Mouse (Mus musculus) brain, embryonic 14.5 days (tissue): Measurements from ENCODE around the gene Abi3bp. TPM values are rescaled to one million over a fixed set of nuclear protein-coding genes. Genes with fewer than 3 reads are reported as not detected.

Source experiments
- DNase-seq: peaks from one replicate; pipeline ENCODE4 v3.0.0-alpha.2; 2011; ENCODE audit warnings: low read depth
- CTCF ChIP-seq: fragments of 200-500 bp; IDR thresholded peaks from 2 replicates; pipeline ENCODE4 v1.5.1; 2012; ENCODE audit warnings: inconsistent platforms, mild to moderate bottlenecking, moderate library complexity, borderline replicate concordance; ENCODE audit not compliant: insufficient read depth, insufficient read length; ENCODE audit errors: extremely low read depth
- POLR2A ChIP-seq: fragments of 200-500 bp; IDR thresholded peaks from 2 replicates; pipeline ENCODE4 v1.6.1; 2012; ENCODE audit warnings: mild to moderate bottlenecking, inconsistent platforms, borderline replicate concordance; ENCODE audit not compliant: poor library complexity, insufficient read depth, insufficient read length, severe bottlenecking; ENCODE audit errors: extremely low read depth
- polyA plus RNA-seq: library from polyadenylated mRNA; depleted of rRNA; stranded (reverse); fragments of >200 nt; gene quantifications from 2 replicates; pipeline ENCODE4 v1.2.3, GENCODE M21; 2012

Gene Abi3bp
- polyA plus RNA-seq, 1 experiment: 0.57 TPM

- no peak for TF ChIP-seq POLR2A
- TF ChIP-seq CTCF: no peak
These were observed 193.3 kb downstream of the Abi3bp start for GRCm38 (mm10) chr16:56670941-56671340.

GRCm38 (mm10) chr16:56673420-56673819 is 195.7 kb downstream of the Abi3bp start:
- no peak for DNase-seq
- TF ChIP-seq POLR2A (no peak), CTCF (no peak)

More at GRCm38 (mm10) chr16:56670941-56671340, 193.3 kb downstream of the Abi3bp start:
- no peak for DNase-seq

DNA sequence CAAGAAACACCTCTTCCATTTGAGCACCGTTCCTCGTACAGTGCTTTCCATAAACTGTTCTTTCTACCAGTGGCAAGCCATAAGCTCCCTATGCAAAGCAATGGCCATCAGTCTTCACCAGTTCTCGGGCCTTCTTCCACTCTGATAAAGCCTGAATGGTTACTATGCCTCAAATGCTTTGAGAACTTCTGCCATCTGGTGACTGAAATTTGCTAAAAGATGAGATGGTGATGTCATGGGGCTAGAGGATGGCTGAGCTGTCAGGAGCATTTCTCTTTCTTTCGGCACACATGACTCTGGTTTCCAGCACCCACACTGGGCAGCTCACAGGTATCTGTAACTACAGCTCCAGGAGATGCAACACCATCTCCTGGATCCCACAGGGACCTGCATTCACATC is 199.5 kb downstream of the Abi3bp start:
- peak; percentile 61 for DNase-seq
- TF ChIP-seq POLR2A (no peak), CTCF (no peak)

- TF ChIP-seq CTCF (no peak), POLR2A (no peak)
- DNase-seq: peak; percentile 39
These were observed 203.4 kb downstream of the Abi3bp start for GRCm38 (mm10) chr16:56681010-56681645.

DNA sequence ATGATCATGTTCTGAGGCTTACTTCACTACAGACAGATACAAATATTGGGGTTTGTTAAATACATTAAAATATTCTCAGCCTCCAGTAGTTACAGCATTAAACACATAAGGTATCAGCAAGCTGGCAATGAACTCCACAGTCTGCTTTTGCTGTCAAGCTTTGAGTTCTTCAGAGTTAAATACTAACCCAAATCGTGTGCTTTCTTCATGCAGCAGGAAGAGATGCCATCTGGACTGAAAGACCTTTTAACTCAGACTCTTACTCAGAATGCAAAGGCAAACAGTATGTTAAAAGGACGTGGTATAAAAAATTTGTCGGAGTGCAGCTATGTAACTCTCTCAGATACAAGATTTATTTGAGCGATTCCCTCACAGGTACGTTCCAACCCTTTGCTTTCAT is 209.1 kb downstream of the Abi3bp start:
- TF ChIP-seq CTCF (no peak), POLR2A (no peak)
- DNase-seq: no peak

DNA sequence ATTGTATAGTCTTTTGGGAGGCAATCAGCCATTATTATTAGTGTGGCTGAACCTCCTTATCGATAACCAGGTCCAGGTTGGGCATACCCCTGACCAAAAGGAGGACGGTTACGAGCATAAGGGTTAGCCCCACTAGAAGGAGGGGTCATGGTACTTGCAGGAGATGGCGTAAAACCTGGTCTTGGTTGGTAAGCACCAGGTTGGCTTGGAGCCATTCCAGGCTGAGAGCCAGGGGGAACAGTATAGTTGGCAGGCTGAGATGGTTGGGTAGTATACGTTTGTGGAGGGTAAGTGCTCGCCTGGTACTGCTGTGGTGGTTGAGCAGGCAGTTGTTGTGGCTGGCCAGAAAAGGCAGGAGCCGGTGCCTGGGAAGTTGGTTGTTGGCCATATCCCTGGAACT is 213.0 kb downstream of the Abi3bp start:
- TF ChIP-seq CTCF (no peak), POLR2A (no peak)

GRCm38 (mm10) chr16:56696448-56696847 is 218.8 kb downstream of the Abi3bp start:
- TF ChIP-seq CTCF (no peak), POLR2A (no peak)
- DNase-seq: no peak

More for the DNA sequence above, 213.0 kb downstream of the Abi3bp start:
- DNase-seq: peak; percentile 34

DNA sequence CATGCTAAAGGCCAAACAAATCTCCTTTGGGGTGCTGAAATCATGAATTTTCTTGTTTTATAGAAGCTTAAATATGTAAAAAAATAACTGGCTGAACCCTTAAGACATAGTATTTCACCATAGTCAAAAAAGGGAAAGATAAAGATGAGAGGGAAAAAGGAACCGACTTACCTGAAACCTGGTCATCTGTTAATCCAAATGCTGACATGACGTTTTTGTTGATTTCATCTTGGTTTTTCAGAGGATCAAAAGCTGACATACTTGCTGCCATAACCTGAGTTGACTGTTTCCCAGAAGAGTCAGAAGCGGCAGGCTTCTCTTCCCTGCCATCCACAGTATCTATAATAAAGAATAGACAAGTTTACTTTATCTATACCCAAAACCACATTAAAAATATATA is 223.2 kb downstream of the Abi3bp start:
- TF ChIP-seq CTCF (no peak), POLR2A (no peak)
- no peak for DNase-seq

DNA sequence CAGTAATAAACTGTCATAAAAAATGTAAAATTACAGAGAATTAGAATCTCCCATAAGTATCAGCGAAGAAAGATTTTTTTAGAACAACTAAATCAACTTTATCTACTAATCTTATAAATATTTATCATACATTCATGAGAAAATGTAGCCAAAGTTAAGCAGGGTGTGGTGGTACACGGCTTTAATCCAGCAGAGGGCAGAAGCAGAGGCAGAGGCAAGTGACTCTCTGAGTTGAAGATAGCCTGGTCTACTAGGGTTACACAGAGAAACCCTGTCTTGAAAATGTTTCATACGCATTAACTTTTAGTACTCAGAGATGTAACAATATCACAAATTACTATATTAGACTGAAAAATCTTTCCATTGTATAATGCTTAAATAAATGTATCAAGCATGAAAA is 228.1 kb downstream of the Abi3bp start:
- TF ChIP-seq POLR2A: no peak
- no peak for TF ChIP-seq CTCF
- no peak for DNase-seq

GRCm38 (mm10) chr16:56710071-56710470 is 232.4 kb downstream of the Abi3bp start:
- TF ChIP-seq POLR2A: no peak
- no peak for TF ChIP-seq CTCF
- DNase-seq: no peak

DNA sequence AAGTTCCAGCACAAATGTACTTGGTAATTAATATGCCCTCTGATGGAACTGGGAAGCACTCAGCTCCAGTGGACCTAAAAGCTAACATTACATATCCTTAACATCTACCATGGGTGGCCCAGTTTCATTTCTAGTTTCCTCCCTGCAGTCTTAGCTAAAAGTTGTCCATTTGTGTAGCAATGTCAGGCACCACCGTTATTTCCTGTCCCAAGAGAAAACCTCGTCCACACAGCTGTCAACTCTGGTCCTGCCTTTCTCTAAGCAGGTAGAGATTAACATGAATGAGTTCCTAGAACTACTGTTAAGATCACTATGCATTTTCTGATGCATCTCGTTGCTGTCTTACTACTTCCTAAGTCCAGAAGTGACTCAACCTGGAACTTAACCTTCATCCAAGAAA is 237.9 kb downstream of the Abi3bp start:
- TF ChIP-seq CTCF (no peak), POLR2A (no peak)
- DNase-seq: no peak

- no peak for TF ChIP-seq CTCF
- TF ChIP-seq POLR2A: no peak
- no peak for DNase-seq
These were observed 239.0 kb downstream of the Abi3bp start for GRCm38 (mm10) chr16:56716557-56717179.
